Mouse (Mus musculus): Measurements from ENCODE around the gene Hist2h2aa2. TPM values are rescaled to one million over a fixed set of nuclear protein-coding genes. Genes with fewer than 3 reads are reported as not detected.
A peak's percentile ranks its signal among the peaks of the same experiment; 100 is the strongest.
"Not testable (repeated sequence)": the region's sequence is repeated elsewhere in the genome, so short reads cannot be mapped to it uniquely, and the experiment has no call there.

Gene Hist2h2aa2
- polyA plus RNA-seq, 1 experiment: 38.5 TPM

- Histone ChIP-seq H3K4me1 (ENCODE audit: control insufficient read depth, insufficient read depth, low read length) (peaks cover 7% of the 10 kb centered on the region), H3K4me3 (replicated peaks; ENCODE audit: extremely low read depth, low read depth, low read length) (no peak overlapping the region)
- DNase-seq: no peak
- 52% methylated on average over 8 of the region's 8 CpGs for WGBS
- TF ChIP-seq CTCF (IDR thresholded peaks at IDR 0.05; ENCODE audit: insufficient read depth, low read length) (no peak), POLR2A (IDR thresholded peaks at IDR 0.05; ENCODE audit: borderline replicate concordance, extremely low read depth, low read depth, low read length) (no peak)
Measured at GRCm38 (mm10) chr3:96226695-96227648, 13.1 kb downstream of the Hist2h2aa2 start.

- DNase-seq: no peak
- H3K4me1 ChIP-seq (ENCODE audit: control insufficient read depth, insufficient read depth, low read length): peaks cover 9% of the 10 kb centered on the region
- TF ChIP-seq POLR2A (IDR thresholded peaks at IDR 0.05; ENCODE audit: borderline replicate concordance, extremely low read depth, low read depth, low read length) (no peak), CTCF (IDR thresholded peaks at IDR 0.05; ENCODE audit: insufficient read depth, low read length) (no peak)
- 54% methylated on average over 2 of the region's 2 CpGs for WGBS
- H3K4me3 ChIP-seq (replicated peaks; ENCODE audit: extremely low read depth, low read depth, low read length): no peak overlapping the region
Measured at GRCm38 (mm10) chr3:96225421-96225820, 14.7 kb downstream of the Hist2h2aa2 start.

GRCm38 (mm10) chr3:96222774-96223173 is 17.3 kb downstream of the Hist2h2aa2 start:
- no peak for TF ChIP-seq CTCF (IDR thresholded peaks at IDR 0.05; ENCODE audit: insufficient read depth, low read length)
- TF ChIP-seq POLR2A (IDR thresholded peaks at IDR 0.05; ENCODE audit: borderline replicate concordance, extremely low read depth, low read depth, low read length): no peak
- WGBS: 83% methylated on average over 4 of the region's 4 CpGs
- Histone ChIP-seq H3K4me1 (ENCODE audit: control insufficient read depth, insufficient read depth, low read length) (peaks cover 13% of the 10 kb centered on the region), H3K4me3 (replicated peaks; ENCODE audit: extremely low read depth, low read depth, low read length) (no peak overlapping the region)
- DNase-seq: no peak

- TF ChIP-seq POLR2A (IDR thresholded peaks at IDR 0.05; ENCODE audit: borderline replicate concordance, extremely low read depth, low read depth, low read length) (no peak), CTCF (IDR thresholded peaks at IDR 0.05; ENCODE audit: insufficient read depth, low read length) (no peak)
- peaks cover 13% of the 10 kb centered on the region for H3K4me1 ChIP-seq (ENCODE audit: control insufficient read depth, insufficient read depth, low read length)
- WGBS: 18% methylated on average over 9 of the region's 9 CpGs
- peak overlapping the region; percentile 93 for H3K4me3 ChIP-seq (replicated peaks; ENCODE audit: extremely low read depth, low read depth, low read length)
- no peak for DNase-seq
Measured at GRCm38 (mm10) chr3:96221640-96222038, 18.4 kb downstream of the Hist2h2aa2 start.

GRCm38 (mm10) chr3:96220765-96221639 is 19.1 kb downstream of the Hist2h2aa2 start, which contains the start of the genes Hist2h2ac and Hist2h2be:
Hist2h2ac (minus strand) TSS chr3:96220880.
Hist2h2be (plus strand) TSS chr3:96221119.
- peak; percentile 85 for DNase-seq
- H3K4me1 ChIP-seq (ENCODE audit: control insufficient read depth, insufficient read depth, low read length): peaks cover 13% of the 10 kb centered on the region
- peak within 1 kb of the TSS; percentile 95 for H3K4me3 ChIP-seq (replicated peaks; ENCODE audit: extremely low read depth, low read depth, low read length)
- TF ChIP-seq CTCF (IDR thresholded peaks at IDR 0.05; ENCODE audit: insufficient read depth, low read length) (no peak), POLR2A (IDR thresholded peaks at IDR 0.05; ENCODE audit: borderline replicate concordance, extremely low read depth, low read depth, low read length) (peak; percentile 89)
- WGBS: under 1% methylated on average over 43 of the region's 43 CpGs

- DNase-seq: not testable (repeated sequence)
- WGBS: 0% methylated on average over 42 of the region's 47 CpGs
- peaks cover 13% of the 10 kb centered on the region for H3K4me1 ChIP-seq (ENCODE audit: control insufficient read depth, insufficient read depth, low read length)
- H3K4me3 ChIP-seq (replicated peaks; ENCODE audit: extremely low read depth, low read depth, low read length): peak overlapping the region; percentile 95
Measured at GRCm38 (mm10) chr3:96220131-96220764, 19.8 kb downstream of the Hist2h2aa2 start.

- Histone ChIP-seq H3K4me1 (ENCODE audit: control insufficient read depth, insufficient read depth, low read length) (peaks cover 13% of the 10 kb centered on the region), H3K4me3 (replicated peaks; ENCODE audit: extremely low read depth, low read depth, low read length) (peak within 1 kb of the TSS; percentile 95)
- WGBS: under 1% methylated on average over 37 of the region's 37 CpGs
- DNase-seq: peak; percentile 86
- peak; percentile 56 for TF ChIP-seq POLR2A (IDR thresholded peaks at IDR 0.05; ENCODE audit: borderline replicate concordance, extremely low read depth, low read depth, low read length)
- TF ChIP-seq CTCF (IDR thresholded peaks at IDR 0.05; ENCODE audit: insufficient read depth, low read length): no peak
Measured at GRCm38 (mm10) chr3:96219661-96220130, 20.4 kb downstream of the Hist2h2aa2 start, which contains the start of the genes Bola1 and Hist2h2ab. Bola1 (minus strand) TSS chr3:96219709. Hist2h2ab (plus strand) TSS chr3:96219865.

GRCm38 (mm10) chr3:96219191-96219641 is 20.9 kb downstream of the Hist2h2aa2 start:
- H3K4me1 ChIP-seq (ENCODE audit: control insufficient read depth, insufficient read depth, low read length): peaks cover 13% of the 10 kb centered on the region
- peak; percentile 56 for DNase-seq
- peak overlapping the region; percentile 95 for H3K4me3 ChIP-seq (replicated peaks; ENCODE audit: extremely low read depth, low read depth, low read length)
- TF ChIP-seq POLR2A (IDR thresholded peaks at IDR 0.05; ENCODE audit: borderline replicate concordance, extremely low read depth, low read depth, low read length) (no peak; the same call in 1 of the 2 replicates), CTCF (IDR thresholded peaks at IDR 0.05; ENCODE audit: insufficient read depth, low read length) (no peak)
- under 1% methylated on average over 12 of the region's 12 CpGs for WGBS
